Mouse (Mus musculus): Measurements from ENCODE around the gene Cyp11a1. TPM values are rescaled to one million over a fixed set of nuclear protein-coding genes. Genes with fewer than 3 reads are reported as not detected.

Gene Cyp11a1
- polyA plus RNA-seq, 1 experiment = 1.6 TPM

- 16% methylated on average over 10 of the region's 10 CpGs for WGBS
- Histone ChIP-seq H3K27ac (ENCODE audit: control insufficient read depth, insufficient read depth, low read depth, low read length, poor library complexity) (no peak overlapping the region), H3K4me1 (ENCODE audit: control insufficient read depth, insufficient read depth, low read length) (peaks cover 2% of the 10 kb centered on the region), H3K4me3 (replicated peaks; ENCODE audit: control insufficient read depth, low read depth, low read length) (no peak overlapping the region)
- TF ChIP-seq CTCF (IDR thresholded peaks at IDR 0.05; ENCODE audit: control insufficient read depth, insufficient read depth, low read length) (peak; percentile 81), POLR2A (IDR thresholded peaks at IDR 0.05; ENCODE audit: borderline replicate concordance, control insufficient read depth, low read depth, low read length) (no peak)
These were observed 15.6 kb upstream of the Cyp11a1 start for GRCm38 (mm10) chr9:57990438-57991110.

GRCm38 (mm10) chr9:57992060-57992459 is 14.2 kb upstream of the Cyp11a1 start:
- H3K27ac ChIP-seq (ENCODE audit: control insufficient read depth, insufficient read depth, low read depth, low read length, poor library complexity) = no peak overlapping the region
- peaks cover 2% of the 10 kb centered on the region for H3K4me1 ChIP-seq (ENCODE audit: control insufficient read depth, insufficient read depth, low read length)
- H3K4me3 ChIP-seq (replicated peaks; ENCODE audit: control insufficient read depth, low read depth, low read length) = no peak overlapping the region
- 85% methylated on average over 3 of the region's 3 CpGs for WGBS
- TF ChIP-seq CTCF (IDR thresholded peaks at IDR 0.05; ENCODE audit: control insufficient read depth, insufficient read depth, low read length) = no peak
- TF ChIP-seq POLR2A (IDR thresholded peaks at IDR 0.05; ENCODE audit: borderline replicate concordance, control insufficient read depth, low read depth, low read length) = no peak

- TF ChIP-seq CTCF (IDR thresholded peaks at IDR 0.05; ENCODE audit: control insufficient read depth, insufficient read depth, low read length) = no peak
- no peak for TF ChIP-seq POLR2A (IDR thresholded peaks at IDR 0.05; ENCODE audit: borderline replicate concordance, control insufficient read depth, low read depth, low read length)
- Histone ChIP-seq H3K27ac (ENCODE audit: control insufficient read depth, insufficient read depth, low read depth, low read length, poor library complexity) (no peak overlapping the region), H3K4me1 (ENCODE audit: control insufficient read depth, insufficient read depth, low read length) (peaks cover under 1% of the 10 kb centered on the region; the same call in 1 of the 2 replicates), H3K4me3 (replicated peaks; ENCODE audit: control insufficient read depth, low read depth, low read length) (no peak overlapping the region)
- 26% methylated on average over 8 of the region's 8 CpGs for WGBS
These were observed 13.2 kb upstream of the Cyp11a1 start for GRCm38 (mm10) chr9:57992781-57993591.

- WGBS = 46% methylated on average over 4 of the region's 4 CpGs
- no peak overlapping the region for H3K27ac ChIP-seq (ENCODE audit: control insufficient read depth, insufficient read depth, low read depth, low read length, poor library complexity)
- no peak overlapping the region for H3K4me3 ChIP-seq (replicated peaks; ENCODE audit: control insufficient read depth, low read depth, low read length)
- H3K4me1 ChIP-seq (ENCODE audit: control insufficient read depth, insufficient read depth, low read length) = no peaks in the 10 kb centered on the region
- TF ChIP-seq CTCF (IDR thresholded peaks at IDR 0.05; ENCODE audit: control insufficient read depth, insufficient read depth, low read length) (peak; percentile 36; the same call in 1 of the 2 replicates), POLR2A (IDR thresholded peaks at IDR 0.05; ENCODE audit: borderline replicate concordance, control insufficient read depth, low read depth, low read length) (no peak)
These were observed 10.9 kb upstream of the Cyp11a1 start for GRCm38 (mm10) chr9:57995282-57995681.

- TF ChIP-seq POLR2A (IDR thresholded peaks at IDR 0.05; ENCODE audit: borderline replicate concordance, control insufficient read depth, low read depth, low read length) = no peak
- TF ChIP-seq CTCF (IDR thresholded peaks at IDR 0.05; ENCODE audit: control insufficient read depth, insufficient read depth, low read length) = no peak
- Histone ChIP-seq H3K27ac (ENCODE audit: control insufficient read depth, insufficient read depth, low read depth, low read length, poor library complexity) (no peak overlapping the region), H3K4me1 (ENCODE audit: control insufficient read depth, insufficient read depth, low read length) (no peaks in the 10 kb centered on the region), H3K4me3 (replicated peaks; ENCODE audit: control insufficient read depth, low read depth, low read length) (no peak overlapping the region)
- 37% methylated on average over 13 of the region's 13 CpGs for WGBS
These were observed 8.6 kb upstream of the Cyp11a1 start for GRCm38 (mm10) chr9:57997511-57998031.

GRCm38 (mm10) chr9:57998032-57998659 is 8.1 kb upstream of the Cyp11a1 start:
- H3K4me1 ChIP-seq (ENCODE audit: control insufficient read depth, insufficient read depth, low read length) = no peaks in the 10 kb centered on the region
- H3K4me3 ChIP-seq (replicated peaks; ENCODE audit: control insufficient read depth, low read depth, low read length) = no peak overlapping the region
- H3K27ac ChIP-seq (ENCODE audit: control insufficient read depth, insufficient read depth, low read depth, low read length, poor library complexity) = no peak overlapping the region
- 2% methylated on average over 20 of the region's 20 CpGs for WGBS
- no peak for TF ChIP-seq POLR2A (IDR thresholded peaks at IDR 0.05; ENCODE audit: borderline replicate concordance, control insufficient read depth, low read depth, low read length)
- peak; percentile 70 for TF ChIP-seq CTCF (IDR thresholded peaks at IDR 0.05; ENCODE audit: control insufficient read depth, insufficient read depth, low read length)

- TF ChIP-seq CTCF (IDR thresholded peaks at IDR 0.05; ENCODE audit: control insufficient read depth, insufficient read depth, low read length) = no peak
- TF ChIP-seq POLR2A (IDR thresholded peaks at IDR 0.05; ENCODE audit: borderline replicate concordance, control insufficient read depth, low read depth, low read length) = no peak
- Histone ChIP-seq H3K4me3 (replicated peaks; ENCODE audit: control insufficient read depth, low read depth, low read length) (no peak overlapping the region), H3K4me1 (ENCODE audit: control insufficient read depth, insufficient read depth, low read length) (no peaks in the 10 kb centered on the region), H3K27ac (ENCODE audit: control insufficient read depth, insufficient read depth, low read depth, low read length, poor library complexity) (no peak overlapping the region)
- WGBS = 56% methylated on average over 2 of the region's 2 CpGs
These were observed 7.5 kb upstream of the Cyp11a1 start for GRCm38 (mm10) chr9:57998685-57999084.

- Histone ChIP-seq H3K4me3 (replicated peaks; ENCODE audit: control insufficient read depth, low read depth, low read length) (no peak overlapping the region), H3K4me1 (ENCODE audit: control insufficient read depth, insufficient read depth, low read length) (no peaks in the 10 kb centered on the region), H3K27ac (ENCODE audit: control insufficient read depth, insufficient read depth, low read depth, low read length, poor library complexity) (no peak overlapping the region)
- TF ChIP-seq CTCF (IDR thresholded peaks at IDR 0.05; ENCODE audit: control insufficient read depth, insufficient read depth, low read length) (no peak), POLR2A (IDR thresholded peaks at IDR 0.05; ENCODE audit: borderline replicate concordance, control insufficient read depth, low read depth, low read length) (no peak)
- 43% methylated on average over 2 of the region's 2 CpGs for WGBS
These were observed 6.5 kb upstream of the Cyp11a1 start for GRCm38 (mm10) chr9:57999676-58000075.
